Mouse (Mus musculus): Measurements from ENCODE around the gene Apeh.

Apeh gene

GRCm38 (mm10) chr9:108082988-108083431, 11.4 kb downstream of the Apeh start, which contains the start of gene Rnf123:
Rnf123 (minus strand) TSS chr9:108083346.
- in situ Hi-C loops (cut with MseI, MboI), result no loop called here

DNA sequence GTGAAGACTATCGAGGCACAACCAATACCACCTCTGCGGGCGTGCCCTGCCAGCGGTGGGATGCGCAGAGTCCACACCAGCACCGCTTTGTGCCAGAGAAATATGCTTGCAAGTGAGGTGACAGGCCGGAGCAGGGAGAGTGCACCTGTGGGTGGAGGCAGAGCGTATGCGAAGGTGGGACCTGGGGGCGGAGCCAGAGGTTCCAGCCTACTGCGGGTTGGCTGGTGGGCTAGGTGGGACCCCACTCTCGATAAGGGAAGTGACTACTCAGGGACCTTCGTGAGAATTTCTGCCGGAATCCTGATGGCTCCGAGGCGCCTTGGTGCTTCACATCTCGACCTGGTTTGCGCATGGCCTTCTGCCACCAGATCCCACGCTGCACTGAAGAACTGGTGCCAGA, 11.9 kb downstream of the Apeh start:
- in situ Hi-C loops (cut with MseI, MboI), result no loop called here

DNA sequence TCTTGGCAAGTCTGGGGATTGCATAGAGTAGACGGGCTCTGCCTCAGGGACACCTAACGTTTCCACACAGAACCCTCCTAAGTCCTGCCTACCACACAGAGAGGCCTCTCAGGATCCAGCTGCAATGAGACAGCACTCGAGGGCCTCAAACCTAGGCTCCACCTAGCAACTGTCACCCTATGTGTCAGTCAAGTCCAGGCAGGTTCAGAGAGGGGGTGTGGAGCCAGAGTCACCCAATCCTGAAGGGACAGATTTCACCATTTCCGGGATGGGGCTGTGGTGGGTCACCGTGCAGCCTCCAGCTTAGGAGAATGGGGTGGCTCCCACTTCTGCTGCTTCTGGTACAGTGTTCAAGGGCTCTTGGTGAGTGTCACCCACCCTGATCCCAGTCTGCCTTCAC, 14.2 kb downstream of the Apeh start, which contains the start of gene Mst1:
TSS of gene Mst1 (plus strand) at position 269 of the 400 bp plus-strand sequence.
- in situ Hi-C loops (cut with MseI, MboI), result no loop called here

GRCm38 (mm10) chr9:108073141-108073930, 21.1 kb downstream of the Apeh start:
- in situ Hi-C loops (cut with MseI, MboI), result no loop called here

DNA sequence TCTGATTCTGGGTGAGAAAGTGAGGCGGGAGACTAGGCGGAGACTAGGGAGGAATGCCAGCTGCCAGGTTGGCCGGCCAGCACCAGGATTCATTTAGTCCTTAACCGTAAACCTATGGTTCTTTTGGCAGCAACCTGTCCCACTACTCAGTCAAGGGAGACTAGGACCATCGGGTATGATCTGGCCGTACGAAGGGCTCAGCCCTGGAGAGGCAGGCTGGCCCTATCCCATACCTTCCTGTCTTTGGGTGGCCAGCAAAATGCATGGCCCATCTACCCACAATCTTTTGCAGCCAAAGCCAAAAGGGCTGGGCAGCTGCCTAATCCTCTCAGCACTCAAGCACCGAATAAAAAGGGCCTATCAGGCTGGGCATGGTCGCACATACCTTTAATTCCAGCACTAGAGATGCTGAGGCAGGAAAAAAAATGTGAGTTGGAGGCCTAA, 21.9 kb downstream of the Apeh start:
- in situ Hi-C loops (cut with MseI, MboI), result no loop called here

GRCm38 (mm10) chr9:108071801-108072200, 22.6 kb downstream of the Apeh start:
- in situ Hi-C loops (cut with MseI, MboI), result no loop called here

GRCm38 (mm10) chr9:108069529-108069928, 24.9 kb downstream of the Apeh start:
- in situ Hi-C loops (cut with MseI, MboI), result no loop called here

DNA sequence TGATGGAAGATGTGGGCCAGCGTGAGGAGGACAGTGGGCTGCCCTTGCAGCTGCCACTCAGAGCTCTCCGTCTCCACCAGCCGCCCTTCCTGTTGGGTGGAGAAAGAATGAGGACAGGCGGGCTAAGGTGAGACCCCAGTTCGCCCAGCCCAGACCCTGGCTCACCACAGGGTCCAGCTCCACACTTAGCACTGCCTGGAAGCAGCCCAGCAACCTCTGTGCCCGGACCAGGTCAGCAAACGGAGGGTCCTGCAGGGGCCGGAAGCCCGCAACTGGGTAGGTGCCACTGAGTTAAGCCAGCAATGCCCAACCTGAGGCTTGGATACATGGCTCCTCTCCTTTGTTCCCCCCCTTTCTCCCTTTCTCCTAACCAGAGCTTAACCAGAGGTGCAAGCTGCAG, 25.4 kb downstream of the Apeh start:
- in situ Hi-C loops (cut with MseI, MboI), result no loop called here

- in situ Hi-C loops (cut with MseI, MboI), result no loop called here
These were observed 26.5 kb downstream of the Apeh start for GRCm38 (mm10) chr9:108067900-108068299.

DNA sequence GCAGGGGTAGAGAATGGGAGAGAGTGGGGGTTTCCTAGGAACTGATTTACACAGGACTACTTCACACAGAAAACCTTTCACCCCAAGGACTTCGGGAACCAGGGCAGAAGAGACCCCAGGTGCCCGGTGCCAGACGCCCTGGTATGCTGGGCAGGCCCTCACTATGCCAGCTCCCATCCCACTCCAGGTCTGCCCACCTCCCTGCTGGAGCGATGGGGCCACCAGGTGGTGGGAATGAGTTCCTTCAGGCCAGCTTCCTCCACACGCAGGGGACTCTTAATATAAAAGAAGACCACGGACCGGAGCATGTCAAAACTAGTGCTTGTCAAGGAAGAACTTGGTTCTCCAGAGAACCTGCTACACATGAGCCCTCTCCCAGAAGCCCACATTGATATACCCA, 27.2 kb downstream of the Apeh start:
- in situ Hi-C loops (cut with MseI, MboI), result no loop called here

DNA sequence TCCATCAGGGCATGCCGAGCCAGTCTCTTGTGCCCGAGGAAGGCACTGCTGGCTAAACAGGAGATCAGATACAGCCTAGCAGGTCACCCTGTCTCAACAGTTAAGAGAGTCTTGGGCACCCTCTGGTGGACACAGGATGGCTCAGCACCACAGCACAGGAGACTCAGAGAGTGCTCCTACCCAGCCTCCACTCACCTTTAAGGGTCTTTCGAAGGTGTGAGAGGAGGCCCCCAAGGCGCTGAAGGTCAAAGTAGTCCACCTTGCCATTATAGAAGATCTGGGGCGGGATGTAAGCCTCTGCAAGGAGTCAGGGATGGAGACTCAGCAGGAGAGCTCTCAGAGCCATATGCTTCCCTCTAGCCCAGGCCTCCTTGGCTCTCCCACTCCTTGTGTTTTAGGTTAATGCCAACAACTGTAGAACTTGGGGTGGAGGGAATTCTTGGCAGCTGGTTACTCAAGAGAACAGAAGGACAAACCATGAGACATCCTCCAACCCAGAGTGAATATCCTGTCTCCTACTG, 28.9 kb downstream of the Apeh start:
- in situ Hi-C loops (cut with MseI, MboI), result no loop called here

GRCm38 (mm10) chr9:108063361-108063760, 31.0 kb downstream of the Apeh start:
- in situ Hi-C loops (cut with MseI, MboI), result no loop called here

DNA sequence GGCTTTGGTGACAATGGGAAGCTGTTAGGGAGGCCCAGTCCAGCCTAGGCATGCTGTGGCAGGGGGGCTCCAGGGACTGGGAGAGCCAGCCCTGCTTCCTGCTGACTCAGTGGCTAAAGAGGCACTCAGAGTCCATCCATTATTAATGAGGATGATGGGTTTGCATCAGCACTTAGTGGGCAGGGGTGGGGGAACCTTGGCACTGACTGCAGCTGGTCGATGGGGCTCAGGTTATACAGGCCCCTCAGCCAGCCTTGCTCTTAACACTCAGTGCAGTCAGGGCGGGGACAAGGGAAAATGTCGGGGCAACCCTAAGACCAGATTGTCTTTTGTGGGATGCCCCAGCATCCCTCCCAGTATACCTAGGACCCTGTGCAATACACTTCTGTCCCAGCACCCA, 32.3 kb downstream of the Apeh start:
- in situ Hi-C loops (cut with MseI, MboI), result no loop called here

- in situ Hi-C loops (cut with MseI, MboI), result no loop called here
These were observed 36.1 kb downstream of the Apeh start for GRCm38 (mm10) chr9:108058291-108058690.

DNA sequence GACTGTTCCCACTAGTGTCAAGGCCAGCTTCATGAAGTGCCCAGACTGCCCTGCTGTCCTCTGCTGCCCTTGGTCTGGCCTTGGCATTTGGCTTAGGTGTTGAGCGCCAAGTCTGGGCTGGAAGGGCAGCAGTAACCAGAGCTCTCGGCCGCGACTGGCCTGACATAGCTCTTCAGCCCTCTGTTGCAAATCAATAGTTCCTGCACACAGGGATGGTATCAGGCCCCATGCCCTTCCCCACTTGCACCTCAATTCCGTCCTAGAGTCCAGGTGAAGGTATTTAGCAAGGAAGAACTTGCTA, 37.2 kb downstream of the Apeh start:
- in situ Hi-C loops (cut with MseI, MboI), result no loop called here

DNA sequence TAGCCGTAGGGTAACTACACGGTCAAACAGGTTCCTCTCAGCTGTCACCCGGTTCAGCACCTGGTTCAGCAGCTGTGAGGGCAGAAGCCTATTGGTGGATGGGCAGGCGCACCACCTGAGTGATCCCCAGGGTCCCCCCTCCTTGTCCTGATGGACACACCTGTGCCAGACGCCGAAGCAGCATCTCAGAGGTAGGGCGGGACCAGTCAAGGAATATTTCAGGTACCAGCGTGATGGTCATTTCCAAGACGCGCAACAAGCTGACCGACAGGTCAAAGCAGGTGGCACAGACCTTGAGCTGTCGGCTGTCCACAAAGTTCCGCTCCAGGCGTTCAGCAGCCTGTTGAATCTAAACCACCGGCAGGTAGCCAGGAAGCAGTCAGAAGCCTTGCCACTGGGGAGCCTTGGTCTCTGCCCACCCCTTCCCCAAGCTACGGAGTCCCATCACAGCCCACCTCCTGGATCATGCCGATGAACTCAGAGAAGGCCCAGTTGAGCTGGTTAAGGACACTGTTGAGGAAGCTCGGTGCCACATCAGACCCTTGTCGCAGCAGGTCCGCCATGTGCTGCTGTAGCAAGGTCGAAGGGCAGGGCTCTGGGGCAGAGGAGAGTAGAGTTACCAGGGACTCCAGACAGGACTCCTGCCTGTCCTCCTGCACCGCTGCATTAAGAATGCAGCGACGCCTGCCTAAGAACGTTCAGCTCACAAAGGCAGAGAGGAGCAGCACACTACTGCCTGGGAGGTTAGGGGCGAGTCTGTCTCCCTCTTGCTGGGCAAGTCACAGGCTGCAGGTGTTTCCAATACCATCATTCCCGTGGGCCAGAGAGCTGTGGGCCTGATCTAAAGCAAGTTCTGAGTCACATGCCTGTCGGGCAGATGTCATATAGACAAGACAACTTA, 37.8 kb downstream of the Apeh start:
- in situ Hi-C loops (cut with MseI, MboI), result no loop called here

DNA sequence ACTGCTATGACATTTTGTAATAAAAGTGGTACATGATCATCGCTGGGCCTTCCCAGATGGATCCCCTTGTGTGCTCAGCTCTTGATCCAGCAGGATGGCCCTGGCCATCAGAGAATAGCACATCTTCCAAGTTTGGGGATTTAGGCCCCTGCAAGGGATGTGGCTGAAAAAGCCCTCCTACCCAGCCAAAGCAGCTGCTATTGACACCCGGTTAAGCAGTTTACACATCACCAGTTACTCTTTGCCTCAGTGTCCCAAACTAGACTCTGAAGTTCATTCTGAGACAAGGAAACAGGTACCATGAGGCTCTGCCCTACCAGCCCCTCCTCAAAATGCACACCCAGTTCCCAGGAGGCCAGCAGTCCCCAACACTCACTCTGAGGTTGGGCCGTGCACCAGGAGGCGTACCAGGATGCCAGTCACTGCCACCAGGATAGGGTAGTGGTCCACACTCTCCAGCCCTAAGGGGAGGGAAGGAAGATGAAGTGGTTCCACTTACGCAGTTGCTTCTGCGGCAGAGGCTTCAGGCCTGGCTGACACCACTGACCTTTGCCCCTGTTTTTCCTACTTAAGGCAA, 38.7 kb downstream of the Apeh start:
- in situ Hi-C loops (cut with MseI, MboI), result no loop called here

DNA sequence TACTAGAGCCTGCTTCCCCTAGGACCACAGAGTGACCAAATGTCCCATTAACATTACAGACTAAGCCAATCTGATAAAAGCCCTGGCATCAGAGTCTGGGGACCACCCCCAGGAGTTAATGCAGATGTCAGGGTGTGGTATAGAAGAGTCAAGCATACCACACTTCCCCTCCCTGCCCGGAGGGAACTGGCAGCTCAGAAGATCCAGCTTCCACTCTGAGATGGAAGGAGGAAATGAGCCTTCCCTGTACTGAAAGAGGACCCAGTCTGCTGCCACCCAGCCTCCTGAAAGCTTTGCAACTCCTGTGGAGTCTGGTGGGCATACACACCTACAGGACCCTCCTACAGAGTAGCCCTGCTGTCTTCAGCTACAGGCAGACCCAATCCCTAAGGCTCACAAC, 39.3 kb downstream of the Apeh start:
- in situ Hi-C loops (cut with MseI, MboI), result no loop called here

GRCm38 (mm10) chr9:108054331-108055040, 39.9 kb downstream of the Apeh start:
- in situ Hi-C loops (cut with MseI, MboI), result no loop called here

GRCm38 (mm10) chr9:108053665-108054225, 40.7 kb downstream of the Apeh start:
- in situ Hi-C loops (cut with MseI, MboI), result no loop called here

Data from mouse trophoblast stem cell (cell line).